Mouse (Mus musculus) heart, postnatal 25 days (tissue): Measurements from ENCODE around the gene Sptan1. TPM values are rescaled to one million over a fixed set of nuclear protein-coding genes. Genes with fewer than 3 reads are reported as not detected.
"Not testable (repeated sequence)": the region's sequence is repeated elsewhere in the genome, so short reads cannot be mapped to it uniquely, and the experiment has no call there.

Experiments
- DNase-seq: peaks from one replicate; pipeline ENCODE4 v3.0.0; 2022; ENCODE audit warnings: low spot score
- intact Hi-C: fragments of 180-260 bp; cut with DNase I; formaldehyde crosslinking; loops from one replicate; pipeline ENCODE4 v1.15.1; 2025
- total RNA-seq, 2 experiments: library from RNA; stranded (reverse); gene quantifications; 2 replicates each; pipeline ENCODE4 v1.2.3; 2021

Sptan1 gene
- total RNA-seq, 2 experiments from 2014 or later = 208 to 216 TPM

GRCm38 (mm10) chr2:30055310-30055709 is 90.0 kb downstream of the Sptan1 start:
- DNase-seq, intact Hi-C loops: not testable (repeated sequence)

- DNase-seq = no peak
- intact Hi-C loops = no loop called here
Measured at GRCm38 (mm10) chr2:30056736-30057135, 91.4 kb downstream of the Sptan1 start.

GRCm38 (mm10) chr2:30057223-30057904 is 92.0 kb downstream of the Sptan1 start, which contains the start of gene Set:
Gene Set (plus strand): TSS chr2:30057378.
- intact Hi-C loops = no loop called here
- no peak for DNase-seq

GRCm38 (mm10) chr2:30058418-30058817 is 93.1 kb downstream of the Sptan1 start:
- intact Hi-C loops = no loop called here
- DNase-seq = no peak

GRCm38 (mm10) chr2:30061215-30062166 is 96.1 kb downstream of the Sptan1 start:
- DNase-seq = no peak
- intact Hi-C loops = no loop called here

- intact Hi-C loops = no loop called here
- DNase-seq = peak; percentile 39
Measured at GRCm38 (mm10) chr2:30062249-30063093, 97.1 kb downstream of the Sptan1 start.

GRCm38 (mm10) chr2:30063235-30063634 is 97.9 kb downstream of the Sptan1 start:
- DNase-seq = no peak
- intact Hi-C loops = no loop called here

- DNase-seq = no peak
- intact Hi-C loops = no loop called here
Measured at GRCm38 (mm10) chr2:30063791-30064190, 98.4 kb downstream of the Sptan1 start.

- intact Hi-C loops = no loop called here
Measured at GRCm38 (mm10) chr2:30064298-30064697, 98.9 kb downstream of the Sptan1 start.

GRCm38 (mm10) chr2:30066046-30066901 is 100.9 kb downstream of the Sptan1 start:
- intact Hi-C loops = no loop called here
- DNase-seq = peak; percentile 96

More at GRCm38 (mm10) chr2:30064298-30064697, 98.9 kb downstream of the Sptan1 start:
- no peak for DNase-seq

- DNase-seq = no peak
- intact Hi-C loops = no loop called here
Measured at GRCm38 (mm10) chr2:30067031-30067888, 101.9 kb downstream of the Sptan1 start.

- intact Hi-C loops = no loop called here
Measured at GRCm38 (mm10) chr2:30067962-30068361, 102.6 kb downstream of the Sptan1 start.

GRCm38 (mm10) chr2:30072875-30073274 is 107.5 kb downstream of the Sptan1 start:
- DNase-seq = no peak
- intact Hi-C loops = no loop called here

More at GRCm38 (mm10) chr2:30067962-30068361, 102.6 kb downstream of the Sptan1 start:
- DNase-seq = no peak

GRCm38 (mm10) chr2:30073285-30073684 is 107.9 kb downstream of the Sptan1 start:
- no peak for DNase-seq
- intact Hi-C loops = no loop called here

GRCm38 (mm10) chr2:30075625-30076024 is 110.3 kb downstream of the Sptan1 start:
- DNase-seq = no peak
- intact Hi-C loops = loop anchor here (2.0 to 5.0 kb wide), 2 partner anchors 17 to 33 kb away; partner anchors contain the start of gene Zdhhc12

- no peak for DNase-seq
- intact Hi-C loops = loop anchor here (2.0 to 5.0 kb wide), 2 partner anchors 16 to 34 kb away; partner anchors contain the start of gene Zdhhc12
Measured at GRCm38 (mm10) chr2:30076439-30076838, 111.1 kb downstream of the Sptan1 start.

GRCm38 (mm10) chr2:30076959-30077358 is 111.6 kb downstream of the Sptan1 start:
- DNase-seq = no peak
- intact Hi-C loops = loop anchor here (2.0 to 5.0 kb wide), 2 partner anchors 16 to 35 kb away; partner anchors contain the start of gene Zdhhc12
